Mouse (Mus musculus) CD8-positive naive resting alpha-beta T cell, adult 2 months (primary cell): Measurements from ENCODE around the gene Arhgef39.
A peak's percentile ranks its signal among the peaks of the same experiment; 100 is the strongest.

Experiments used
- DNase-seq, 2 experiments: peaks; one replicate each; pipeline ENCODE4 v3.0.0; 2022; ENCODE audit warnings: low read depth in 2 of 2, low spot score in 2 of 2

The Arhgef39 gene

DNA sequence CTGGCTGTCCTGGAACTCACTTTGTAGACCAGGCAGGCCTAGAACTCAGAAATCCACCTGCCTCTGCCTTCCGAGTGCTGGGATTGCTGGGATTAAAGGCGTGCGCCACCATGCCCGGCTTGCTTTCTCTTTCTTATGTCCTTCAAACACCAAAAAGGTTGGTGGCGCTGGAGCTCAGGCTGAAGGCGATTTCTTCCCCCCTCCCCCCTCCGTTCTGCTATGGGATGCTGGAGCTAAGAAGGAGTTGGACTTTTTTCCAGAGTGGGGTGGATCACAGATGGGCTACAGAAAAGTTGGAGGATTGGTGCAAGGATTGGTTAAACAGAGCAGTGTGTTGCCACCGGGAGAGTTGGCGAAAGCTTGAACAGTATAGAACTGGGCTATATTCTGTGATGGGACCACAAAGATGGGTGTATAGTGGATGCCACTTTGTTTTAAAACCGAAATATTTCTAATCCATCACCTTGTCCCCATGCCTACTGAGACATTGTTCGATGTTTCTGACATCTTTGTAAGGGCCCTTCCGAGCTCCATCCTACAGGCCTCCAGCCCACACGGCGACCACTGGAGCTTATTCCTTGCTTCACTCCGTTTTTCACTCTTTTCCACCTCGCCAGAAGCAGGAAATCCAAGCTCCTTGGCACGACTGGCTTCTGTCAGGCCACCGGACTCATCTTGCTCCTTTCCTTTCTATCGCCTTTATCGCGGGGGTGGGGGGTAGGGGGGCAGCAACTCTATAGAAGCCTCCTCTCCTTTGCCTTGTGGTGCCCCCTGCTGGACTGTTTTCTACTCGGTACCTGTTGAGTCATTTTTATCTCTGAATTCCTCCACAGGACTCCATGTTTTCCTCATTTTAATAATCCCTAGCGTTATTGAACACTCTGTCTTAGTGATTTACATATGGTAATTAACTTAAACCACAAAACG, 20.3 kb downstream of the Arhgef39 start:
- peak; percentile 56 to 70 for DNase-seq

DNA sequence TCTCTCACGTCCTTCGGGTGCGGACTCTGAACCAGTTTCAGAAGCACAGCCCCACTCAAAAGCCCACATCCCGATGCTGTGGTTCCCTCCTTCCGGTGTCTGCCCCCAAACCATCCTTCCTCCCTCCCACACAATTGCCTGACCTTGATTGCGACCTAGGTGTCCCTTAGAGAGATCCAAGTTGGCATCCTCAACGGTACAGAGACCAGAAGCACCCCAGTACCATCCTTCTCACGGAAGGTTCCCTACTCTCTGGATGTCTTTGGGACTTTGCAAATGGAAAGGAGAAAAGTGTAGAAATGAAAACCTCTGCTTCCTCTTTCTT, 21.0 kb downstream of the Arhgef39 start:
- no peak for DNase-seq

DNA sequence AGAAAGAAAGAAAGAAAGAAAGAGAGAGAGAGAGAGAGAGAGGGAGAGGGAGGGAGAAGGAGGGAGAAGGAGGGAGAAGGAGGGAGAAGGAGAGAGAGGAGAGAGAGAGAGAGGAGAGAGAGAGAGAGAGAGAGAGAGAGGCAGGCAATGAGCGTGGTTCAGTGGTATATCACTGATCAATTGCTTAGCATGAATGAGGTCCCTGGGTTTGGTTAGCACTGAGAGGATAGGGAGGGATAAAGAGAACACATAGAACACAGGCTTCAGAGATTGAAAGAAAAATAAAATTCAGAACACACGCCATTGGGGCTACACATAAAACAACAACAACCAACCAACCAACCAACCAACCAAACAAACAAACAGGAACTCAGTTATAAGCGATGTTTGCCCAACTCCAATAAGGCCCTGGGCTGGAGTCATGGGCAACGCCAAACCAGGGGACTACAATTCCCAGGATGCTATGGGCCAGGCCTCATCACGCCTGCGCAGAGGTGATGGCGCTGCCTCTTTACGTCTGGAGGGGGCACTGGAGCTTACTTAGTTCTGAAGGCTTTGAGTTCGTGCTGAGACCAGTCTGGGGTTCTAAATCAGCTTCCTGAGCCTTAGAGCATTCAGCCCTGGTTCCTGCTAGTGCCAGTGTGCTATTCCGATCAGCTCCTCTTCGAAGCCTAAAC, 21.5 kb downstream of the Arhgef39 start:
- DNase-seq: peak; percentile 76 to 87

DNA sequence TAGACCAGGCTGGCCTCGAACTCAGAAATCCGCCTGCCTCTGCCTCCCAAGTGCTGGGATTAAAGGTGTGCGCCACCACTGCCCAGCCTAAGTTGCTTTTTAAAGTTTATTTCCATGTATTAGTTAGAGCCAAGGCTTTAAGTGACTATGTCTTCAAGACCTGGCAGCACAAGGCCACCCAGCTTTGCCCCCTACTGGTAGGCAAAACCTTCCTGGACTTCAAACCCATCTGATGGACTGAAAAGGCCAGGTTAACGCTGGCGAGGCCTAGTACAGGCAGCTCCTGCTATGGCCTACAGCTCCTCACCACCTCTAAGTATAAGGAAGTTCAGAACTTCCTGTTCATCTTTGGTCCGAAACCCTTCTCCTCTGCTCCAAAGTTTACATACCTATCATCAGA, 22.9 kb downstream of the Arhgef39 start:
- no peak for DNase-seq

DNA sequence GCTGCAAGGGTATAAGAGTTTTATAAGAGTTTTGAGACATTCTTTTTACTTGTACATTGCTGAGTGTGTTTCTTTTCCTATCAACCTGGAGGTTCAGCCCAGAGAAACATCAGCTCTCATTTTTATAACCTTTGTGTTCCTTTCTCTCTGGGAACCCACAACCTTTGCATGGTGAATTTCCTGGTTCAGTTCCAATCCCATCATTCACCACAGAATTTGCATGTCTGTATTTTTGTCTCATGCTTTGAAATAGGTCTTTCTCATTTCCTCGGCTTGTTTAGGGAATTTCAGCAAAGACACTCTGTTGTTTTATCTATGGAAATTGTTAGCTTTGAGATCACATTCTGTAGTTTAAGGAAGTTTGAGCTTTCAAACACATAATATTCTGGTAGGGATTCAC, 25.9 kb downstream of the Arhgef39 start:
- DNase-seq: no peak

DNA sequence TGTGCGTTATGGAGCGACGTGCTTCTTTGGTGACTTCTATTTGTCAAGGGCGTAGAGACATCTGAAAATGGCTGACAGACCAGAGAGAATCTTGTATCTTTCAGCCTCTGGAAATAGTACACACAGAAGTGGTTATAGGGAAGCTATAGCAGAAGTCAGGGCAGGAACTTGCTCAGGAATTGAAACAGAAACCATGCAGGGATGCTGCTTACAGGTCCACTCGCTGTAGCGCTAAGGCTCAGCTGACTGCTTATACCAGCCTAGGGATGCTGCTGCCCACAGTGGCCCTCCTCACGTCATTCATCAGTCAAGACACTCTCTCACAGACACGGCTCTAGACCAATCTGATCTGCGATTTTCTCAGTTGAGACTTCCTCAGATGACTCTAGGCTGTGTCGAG, 29.2 kb downstream of the Arhgef39 start:
- DNase-seq: no peak

DNA sequence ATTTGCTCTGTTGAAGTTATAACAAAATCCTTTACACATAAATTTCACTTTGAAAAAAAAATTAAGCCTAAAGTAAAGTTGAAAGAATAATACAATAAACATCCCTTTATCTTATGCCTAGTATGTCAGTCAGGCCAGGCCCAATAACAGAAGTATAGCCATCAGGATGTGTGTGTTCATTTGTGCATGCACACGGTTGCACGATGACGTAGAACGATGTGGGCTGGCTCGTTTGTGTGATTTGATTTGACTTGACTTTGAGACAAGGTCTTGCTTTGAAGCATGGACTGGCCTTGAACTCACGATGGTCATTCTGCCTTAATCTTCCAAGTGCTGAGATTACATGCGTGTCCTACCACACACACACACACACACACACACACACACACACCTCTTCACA, 32.6 kb downstream of the Arhgef39 start:
- DNase-seq: no peak

DNA sequence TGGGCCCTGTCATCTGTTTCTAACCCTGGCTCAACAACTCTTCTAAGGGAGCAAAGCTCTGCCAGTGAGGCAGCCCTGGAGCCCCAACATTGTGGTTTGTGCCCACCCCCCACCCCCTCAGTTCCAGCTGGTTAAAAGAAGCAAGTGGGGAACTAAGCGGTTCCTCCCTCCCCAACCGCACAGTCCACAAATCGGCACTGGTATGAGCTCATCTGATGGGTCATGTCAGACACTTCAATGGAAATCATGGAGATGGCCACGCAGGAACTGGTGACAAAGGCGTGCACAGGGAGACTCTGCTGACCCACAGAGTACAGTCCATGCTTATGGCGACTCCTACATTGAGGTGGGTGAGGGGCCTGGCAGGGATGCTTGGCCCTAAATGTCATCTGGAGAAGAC, 33.6 kb downstream of the Arhgef39 start:
- no peak for DNase-seq

DNA sequence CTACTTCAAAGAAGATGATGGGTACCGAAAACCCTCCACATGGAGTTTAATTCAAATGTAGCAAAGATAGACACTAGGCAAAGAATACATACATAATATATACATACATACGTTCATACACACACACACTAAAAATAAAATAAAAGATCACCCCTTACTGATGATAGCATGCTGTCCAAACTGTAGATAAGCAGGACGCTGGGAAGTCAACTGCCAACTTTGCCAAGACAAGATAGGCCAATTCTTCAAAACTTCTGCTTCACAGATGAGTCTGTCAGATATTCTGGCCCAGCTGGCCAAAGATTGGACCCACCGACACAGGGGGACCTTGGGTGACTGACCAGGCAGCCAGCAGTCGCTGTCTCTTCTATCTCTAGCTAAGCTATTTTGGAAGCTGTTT, 36.4 kb downstream of the Arhgef39 start:
- DNase-seq: no peak

DNA sequence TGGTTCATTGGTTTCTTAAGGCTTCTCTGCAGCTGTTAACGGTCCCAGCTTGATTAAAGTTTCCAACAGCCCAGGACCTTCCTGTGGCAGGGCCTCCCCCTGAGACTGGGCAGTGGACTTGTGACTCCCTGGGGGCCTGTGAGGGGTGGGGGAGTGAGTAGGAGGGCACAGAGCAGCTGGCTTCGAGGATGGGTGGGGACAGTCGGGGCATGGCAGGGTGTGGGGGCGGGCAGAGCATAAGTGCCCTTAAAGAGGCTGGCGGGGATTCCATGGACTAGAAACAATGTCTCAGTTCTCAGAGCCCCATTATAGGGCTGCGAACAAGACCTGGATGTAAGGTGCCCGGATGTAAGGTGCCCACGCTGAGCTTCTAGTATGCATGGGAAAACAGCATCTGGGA, 42.4 kb downstream of the Arhgef39 start:
- no peak for DNase-seq

DNA sequence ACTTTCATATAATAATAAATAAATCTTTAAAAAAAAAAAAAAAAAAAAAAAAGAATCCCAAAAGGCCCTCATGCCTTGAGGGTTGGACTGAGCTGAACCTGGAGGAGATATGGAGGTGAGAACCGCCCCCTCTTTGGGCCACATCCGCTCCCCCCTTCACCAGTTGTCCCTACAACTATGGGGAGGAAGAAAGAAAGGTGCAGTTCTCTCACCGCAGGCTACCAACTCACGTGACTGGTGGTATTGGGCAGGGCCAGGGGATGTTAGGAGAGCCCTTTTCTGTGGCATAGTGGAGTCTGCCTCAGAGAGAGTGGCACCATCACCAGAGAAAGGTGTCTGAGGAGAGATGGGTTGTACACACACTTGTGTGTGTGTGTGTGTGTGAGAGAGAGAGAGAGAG, 43.0 kb downstream of the Arhgef39 start:
- peak; percentile 76 to 81 for DNase-seq

DNA sequence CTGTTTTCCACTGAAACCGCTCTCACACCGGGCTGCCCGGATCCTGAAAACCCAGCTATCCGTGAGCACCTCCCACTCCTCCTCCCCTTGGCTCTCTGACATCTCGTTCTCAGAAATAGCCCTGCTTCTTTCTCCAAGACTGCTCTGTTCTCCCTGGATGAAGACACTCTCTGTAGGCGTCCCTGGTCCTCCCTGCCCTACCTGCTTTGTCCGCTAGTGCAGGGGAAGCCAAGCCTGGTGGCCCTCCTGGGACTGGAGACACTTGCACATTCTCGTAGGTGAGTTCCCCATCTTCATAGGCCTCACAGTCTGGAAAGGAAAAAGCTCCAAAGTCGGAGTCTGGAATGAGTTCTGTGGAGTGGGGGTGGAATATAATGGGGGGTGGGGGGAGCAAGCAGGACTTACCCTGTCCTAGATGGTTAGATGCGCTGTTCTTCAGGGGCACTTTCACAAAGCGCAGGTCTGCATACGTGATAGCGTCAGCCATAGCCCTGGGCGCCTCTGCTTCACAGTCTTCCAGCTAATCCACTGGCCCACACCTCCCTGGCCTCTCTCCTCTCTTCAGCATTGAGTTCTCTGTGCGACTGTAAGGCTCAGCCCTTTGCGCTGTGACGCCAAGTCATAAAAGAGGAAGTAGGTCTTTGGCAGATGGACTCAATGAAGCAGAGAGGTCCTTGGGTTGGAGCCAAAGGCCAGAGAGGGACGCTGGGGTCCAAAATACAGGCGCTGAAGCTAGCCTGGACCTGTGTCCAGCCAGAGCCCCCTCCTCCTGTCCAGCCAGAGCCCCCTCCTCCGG, 45.3 kb downstream of the Arhgef39 start, which contains the start of gene Cd72:
Cd72 (minus strand) TSS at position 588 of the 796 bp plus-strand sequence.
- DNase-seq: no peak

DNA sequence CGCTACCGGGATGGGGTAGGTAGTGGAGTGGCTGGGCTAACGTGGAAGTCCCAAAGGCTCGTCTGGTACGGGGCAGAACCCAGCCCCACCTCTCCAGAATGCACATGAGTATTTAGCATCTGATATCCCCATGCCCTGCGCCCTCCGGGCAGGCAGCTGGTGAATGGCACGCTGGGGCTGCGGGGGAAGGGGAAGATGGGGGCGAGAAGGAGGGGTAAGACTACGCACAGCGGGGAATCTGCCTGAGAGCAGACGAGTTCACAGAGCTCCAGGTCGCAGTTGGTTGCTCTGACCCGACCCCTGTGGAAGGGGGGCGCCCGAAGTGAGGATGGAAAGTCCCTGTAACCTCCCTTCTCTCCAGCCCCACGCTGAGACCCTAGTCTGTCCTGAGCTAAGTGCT, 46.1 kb downstream of the Arhgef39 start:
- no peak for DNase-seq

DNA sequence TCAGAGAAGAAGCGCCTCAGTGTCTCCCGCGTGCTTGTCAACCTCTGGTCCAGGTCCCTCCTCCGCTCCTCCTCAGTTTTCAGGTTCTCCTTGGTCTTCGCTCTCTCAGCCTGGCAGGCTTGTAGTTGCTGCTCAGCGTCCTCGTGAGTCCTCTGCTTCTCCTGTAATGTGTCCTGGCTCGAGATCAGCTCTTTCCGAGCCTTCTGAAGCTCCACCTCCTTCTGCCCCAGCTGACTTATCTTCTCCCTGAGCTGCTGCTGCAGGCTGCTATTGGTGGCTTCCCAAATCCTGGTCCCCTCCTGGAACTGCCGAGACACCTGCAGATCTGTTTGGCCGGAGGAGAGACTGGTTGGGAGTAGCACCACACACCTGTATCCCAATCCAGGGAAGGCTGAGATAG, 47.2 kb downstream of the Arhgef39 start:
- no peak for DNase-seq

DNA sequence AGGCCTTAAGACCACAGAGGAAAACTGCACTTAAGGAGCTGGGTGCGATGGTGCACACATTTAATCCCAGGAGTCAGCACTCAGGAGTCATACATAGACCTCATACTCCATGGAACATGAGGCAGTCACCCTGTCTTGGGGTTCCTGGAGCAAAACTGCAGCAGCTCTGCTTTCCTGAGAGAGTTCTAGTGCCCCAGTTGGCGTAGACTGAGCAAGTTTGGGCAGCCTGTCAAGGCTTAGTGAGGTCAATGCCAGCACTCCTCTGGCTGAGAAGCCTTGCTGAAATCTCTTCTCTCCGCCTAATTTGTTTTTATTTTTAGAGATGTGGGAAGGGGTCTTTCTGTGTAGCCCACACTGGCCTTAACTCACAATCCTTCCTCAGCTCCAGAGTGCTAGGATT, 50.9 kb downstream of the Arhgef39 start:
- no peak for DNase-seq

DNA sequence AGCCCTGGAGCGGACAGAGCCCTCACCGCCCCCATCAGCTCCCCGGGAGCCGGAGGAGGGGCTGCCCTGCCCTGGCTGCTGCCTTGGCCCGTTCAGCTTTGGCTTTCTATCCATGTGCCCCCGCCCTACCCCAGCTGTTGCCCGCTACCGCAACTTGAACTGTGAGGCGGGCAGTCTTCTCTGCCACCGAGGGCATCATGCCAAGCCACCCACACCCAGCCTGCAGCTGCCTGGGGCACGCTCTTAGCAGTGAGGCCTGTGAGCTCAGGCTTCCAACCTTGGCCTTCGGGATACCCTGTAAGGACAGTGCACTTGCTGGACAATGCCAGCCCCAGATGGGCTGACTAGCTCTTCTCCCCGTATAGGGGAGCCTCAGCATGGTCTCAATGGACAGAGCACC, 52.2 kb downstream of the Arhgef39 start:
- no peak for DNase-seq
